Mouse (Mus musculus) hindbrain, embryonic 11.5 days (tissue): Measurements from ENCODE around the gene Ppt1. TPM values are rescaled to one million over a fixed set of nuclear protein-coding genes. Genes with fewer than 3 reads are reported as not detected.

Experiments
- ATAC-seq: fragments of 200-750 bp; cut with Nextera tagmentation; 2 replicates; pipeline ENCODE4 v1.8.0; 2017; ENCODE audit warnings: mild to moderate bottlenecking, moderate TSS enrichment, moderate library complexity; ENCODE audit not compliant: low FRiP score
- DNase-seq: peaks from one replicate; pipeline ENCODE4 v3.0.0-alpha.2; 2015; ENCODE audit warnings: low spot score
- H3K27ac ChIP-seq: fragments of 300-500 bp; sonication (generic); 2 replicates; pipeline ENCODE4 v1.5.1; 2014; ENCODE audit warnings: mild to moderate bottlenecking, low read depth, low read length
- H3K27me3 ChIP-seq: fragments of 300-500 bp; sonication (generic); 2 replicates; pipeline ENCODE4 v1.6.1; 2014; ENCODE audit warnings: mild to moderate bottlenecking, low read length, moderate library complexity, mixed read lengths; ENCODE audit not compliant: control insufficient read depth, insufficient read depth
- H3K36me3 ChIP-seq: fragments of 300-500 bp; sonication (generic); 2 replicates; pipeline ENCODE4 v1.6.1; 2014; ENCODE audit warnings: mild to moderate bottlenecking, low read length, moderate library complexity, mixed read lengths; ENCODE audit not compliant: control insufficient read depth, insufficient read depth
- H3K4me1 ChIP-seq: fragments of 300-500 bp; sonication (generic); replicated peaks from 2 replicates; pipeline ENCODE4 v1.6.1; 2014; ENCODE audit warnings: low read length, mixed read lengths; ENCODE audit not compliant: control insufficient read depth, insufficient read depth
- H3K4me2 ChIP-seq: fragments of 300-500 bp; sonication (generic); replicated peaks from 2 replicates; pipeline ENCODE4 v1.6.1; 2014; ENCODE audit warnings: mild to moderate bottlenecking, low read depth, low read length
- H3K4me3 ChIP-seq: fragments of 300-500 bp; sonication (generic); 2 replicates; pipeline ENCODE4 v1.5.1; 2014; ENCODE audit warnings: low read depth, low read length
- H3K9ac ChIP-seq: fragments of 300-500 bp; sonication (generic); 2 replicates; pipeline ENCODE4 v1.6.1; 2014; ENCODE audit warnings: low read depth, low read length
- H3K9me3 ChIP-seq: fragments of 300-500 bp; sonication (generic); 2 replicates; pipeline ENCODE4 v1.6.1; 2016; ENCODE audit warnings: low read length; ENCODE audit not compliant: control insufficient read depth
- WGBS: fragments of 180-500 bp; shearing (Covaris S2); extraction: QIAGEN DNeasy Blood & Tissue Kit; methylation state at CpG from one replicate; pipeline ENCODE4 v1.1.7; 2014; 5-methylcytosine and 5-hydroxymethylcytosine counted together
- polyA plus RNA-seq: library from polyadenylated mRNA; unstranded; fragments of >200 nt; fragmentation: Nextera tagmentation; extraction: Ambion mirVana; gene quantifications from 2 replicates; pipeline ENCODE4 v1.2.1, GENCODE M21; 2014

Ppt1 gene
- polyA plus RNA-seq, 1 experiment from 2014 or later, result 73.1 TPM

GRCm38 (mm10) chr4:122829339-122829738, 6.7 kb upstream of the Ppt1 start:
- H3K36me3 ChIP-seq, result no peaks in the 10 kb centered on the region
- no peaks in the 10 kb centered on the region for H3K27me3 ChIP-seq
- H3K4me2 ChIP-seq, result no peak overlapping the region
- ATAC-seq (no peak), DNase-seq (no peak)
- H3K9me3 ChIP-seq, result no peaks in the 10 kb centered on the region
- no peak overlapping the region for H3K9ac ChIP-seq
- no peak overlapping the region for H3K27ac ChIP-seq
- H3K4me3 ChIP-seq, result no peak overlapping the region
- WGBS, result 94% methylated on average over 6 of the region's 6 CpGs
- no peaks in the 10 kb centered on the region for H3K4me1 ChIP-seq

GRCm38 (mm10) chr4:122831888-122832287, 4.2 kb upstream of the Ppt1 start:
- Histone ChIP-seq H3K4me2 (no peak overlapping the region), H3K27ac (peak overlapping the region; percentile 67; the same call in 1 of the 2 replicates), H3K9me3 (no peaks in the 10 kb centered on the region), H3K4me1 (peaks cover 4% of the 10 kb centered on the region; the same call in 1 of the 2 replicates), H3K36me3 (no peaks in the 10 kb centered on the region), H3K4me3 (no peak overlapping the region), H3K9ac (no peak overlapping the region), H3K27me3 (no peaks in the 10 kb centered on the region)
- peak; percentile 84 for ATAC-seq
- peak; percentile 74 for DNase-seq
- 38% methylated on average over 1 of the region's 1 CpGs for WGBS

GRCm38 (mm10) chr4:122836403-122836775, 347 bp downstream of the Ppt1 start:
- Histone ChIP-seq H3K4me1 (peaks cover 4% of the 10 kb centered on the region; the same call in 1 of the 2 replicates), H3K9ac (peak overlapping the region; percentile 74), H3K4me3 (peak overlapping the region; percentile 60), H3K27ac (peak overlapping the region; percentile 31; the same call in 1 of the 2 replicates), H3K27me3 (no peaks in the 10 kb centered on the region), H3K4me2 (peak overlapping the region; percentile 41), H3K9me3 (no peaks in the 10 kb centered on the region), H3K36me3 (no peaks in the 10 kb centered on the region)
- WGBS, result under 1% methylated on average over 7 of the region's 7 CpGs
- no peak for DNase-seq
- peak; percentile 28 for ATAC-seq

- WGBS, result 66% methylated on average over 6 of the region's 6 CpGs
- Histone ChIP-seq H3K4me3 (no peak overlapping the region), H3K27ac (no peak overlapping the region), H3K4me2 (peak overlapping the region; percentile 41), H3K9ac (no peak overlapping the region), H3K27me3 (no peaks in the 10 kb centered on the region), H3K36me3 (0 out of 2 replicates have a peak, but pooled peaks cover 2% of the 10 kb centered on the region), H3K4me1 (peaks cover 4% of the 10 kb centered on the region; the same call in 1 of the 2 replicates), H3K9me3 (no peaks in the 10 kb centered on the region)
- ATAC-seq, result no peak
- DNase-seq, result no peak
These were observed 1.2 kb downstream of the Ppt1 start for GRCm38 (mm10) chr4:122837180-122837730.

- DNase-seq (no peak), ATAC-seq (no peak)
- no peak overlapping the region for H3K27ac ChIP-seq
- no peak overlapping the region for H3K9ac ChIP-seq
- 63% methylated on average over 2 of the region's 2 CpGs for WGBS
- no peak overlapping the region for H3K4me3 ChIP-seq
- H3K36me3 ChIP-seq, result 0 out of 2 replicates have a peak, but pooled peaks cover 2% of the 10 kb centered on the region
- peaks cover 4% of the 10 kb centered on the region; the same call in 1 of the 2 replicates for H3K4me1 ChIP-seq
- H3K4me2 ChIP-seq, result no peak overlapping the region
- no peaks in the 10 kb centered on the region for H3K9me3 ChIP-seq
- no peaks in the 10 kb centered on the region for H3K27me3 ChIP-seq
These were observed 2.0 kb downstream of the Ppt1 start for GRCm38 (mm10) chr4:122837994-122838393.

- no peak overlapping the region for H3K27ac ChIP-seq
- no peak overlapping the region for H3K9ac ChIP-seq
- no peak overlapping the region for H3K4me2 ChIP-seq
- 0 out of 2 replicates have a peak, but pooled peaks cover 2% of the 10 kb centered on the region for H3K36me3 ChIP-seq
- WGBS, result 91% methylated on average over 1 of the region's 1 CpGs
- DNase-seq (no peak), ATAC-seq (no peak)
- H3K4me3 ChIP-seq, result no peak overlapping the region
- H3K4me1 ChIP-seq, result peaks cover 4% of the 10 kb centered on the region; the same call in 1 of the 2 replicates
- H3K27me3 ChIP-seq, result no peaks in the 10 kb centered on the region
- H3K9me3 ChIP-seq, result no peaks in the 10 kb centered on the region
These were observed 2.4 kb downstream of the Ppt1 start for GRCm38 (mm10) chr4:122838416-122838815.

GRCm38 (mm10) chr4:122848150-122848621, 12.1 kb downstream of the Ppt1 start:
- Histone ChIP-seq H3K27ac (no peak overlapping the region), H3K4me1 (no peaks in the 10 kb centered on the region), H3K27me3 (no peaks in the 10 kb centered on the region), H3K9ac (no peak overlapping the region), H3K9me3 (no peaks in the 10 kb centered on the region), H3K4me2 (no peak overlapping the region), H3K36me3 (peaks cover 7% of the 10 kb centered on the region; the same call in 1 of the 2 replicates), H3K4me3 (no peak overlapping the region)
- ATAC-seq (no peak), DNase-seq (no peak)
- 88% methylated on average over 13 of the region's 13 CpGs for WGBS

GRCm38 (mm10) chr4:122851535-122851934, 15.5 kb downstream of the Ppt1 start:
- Histone ChIP-seq H3K36me3 (0 out of 2 replicates have a peak, but pooled peaks cover 7% of the 10 kb centered on the region), H3K4me2 (no peak overlapping the region), H3K27me3 (no peaks in the 10 kb centered on the region), H3K4me3 (no peak overlapping the region), H3K9ac (no peak overlapping the region), H3K4me1 (no peaks in the 10 kb centered on the region), H3K27ac (no peak overlapping the region), H3K9me3 (no peaks in the 10 kb centered on the region)
- ATAC-seq, result no peak
- DNase-seq, result no peak

GRCm38 (mm10) chr4:122853691-122854090, 17.6 kb downstream of the Ppt1 start:
- ATAC-seq (no peak), DNase-seq (no peak)
- WGBS, result 65% methylated on average over 2 of the region's 2 CpGs
- H3K27ac ChIP-seq, result no peak overlapping the region
- H3K36me3 ChIP-seq, result 0 out of 2 replicates have a peak, but pooled peaks cover 2% of the 10 kb centered on the region
- H3K27me3 ChIP-seq, result no peaks in the 10 kb centered on the region
- no peaks in the 10 kb centered on the region for H3K9me3 ChIP-seq
- H3K4me3 ChIP-seq, result no peak overlapping the region
- H3K4me1 ChIP-seq, result no peaks in the 10 kb centered on the region
- H3K4me2 ChIP-seq, result no peak overlapping the region
- no peak overlapping the region for H3K9ac ChIP-seq
